Mouse (Mus musculus) hindbrain, postnatal 0 days (tissue): ENCODE data around the gene Lgals4. TPM values are rescaled to one million over a fixed set of nuclear protein-coding genes. Genes with fewer than 3 reads are reported as not detected.

Experiments used
- ATAC-seq: fragments of 200-750 bp; cut with Nextera tagmentation; 2 replicates; pipeline ENCODE4 v1.8.0; 2017; ENCODE audit warnings: mild to moderate bottlenecking, moderate TSS enrichment, moderate library complexity
- DNase-seq: peaks from one replicate; pipeline ENCODE4 v3.0.0-alpha.2; 2015; ENCODE audit warnings: low spot score
- H3K27ac ChIP-seq: fragments of 300-500 bp; sonication (generic); 2 replicates; pipeline ENCODE4 v1.5.1; 2014; ENCODE audit warnings: mild to moderate bottlenecking
- H3K27me3 ChIP-seq: fragments of 300-500 bp; sonication (generic); 2 replicates; pipeline ENCODE4 v1.6.1; 2014; ENCODE audit warnings: low read length, mixed read lengths; ENCODE audit not compliant: insufficient read depth
- H3K36me3 ChIP-seq: fragments of 300-500 bp; sonication (generic); 2 replicates; pipeline ENCODE4 v1.6.1; 2014; ENCODE audit warnings: low read length, mixed read lengths; ENCODE audit not compliant: insufficient read depth
- H3K4me1 ChIP-seq: fragments of 300-500 bp; sonication (generic); 2 replicates; pipeline ENCODE4 v1.6.1; 2014; ENCODE audit warnings: antibody characterized with exemption, low read length, mixed read lengths; ENCODE audit not compliant: insufficient read depth
- H3K4me2 ChIP-seq: fragments of 300-500 bp; sonication (generic); 2 replicates; pipeline ENCODE4 v1.6.1; 2014; ENCODE audit warnings: low read depth, mild to moderate bottlenecking, low read length, moderate library complexity, mixed read lengths
- H3K4me3 ChIP-seq: fragments of 300-500 bp; sonication (generic); 2 replicates; pipeline ENCODE4 v1.5.1; 2014; ENCODE audit warnings: low read length
- H3K9ac ChIP-seq: fragments of 300-500 bp; sonication (generic); replicated peaks from 2 replicates; pipeline ENCODE4 v1.6.1; 2014; ENCODE audit warnings: mild to moderate bottlenecking, low read length, moderate library complexity, mixed read lengths
- H3K9me3 ChIP-seq: fragments of 300-500 bp; sonication (generic); 2 replicates; pipeline ENCODE4 v1.6.1; 2016; ENCODE audit warnings: low read length, mixed read lengths
- CTCF ChIP-seq: IDR thresholded peaks from 2 replicates; pipeline ENCODE4 v1.5.1; 2016; ENCODE audit warnings: antibody characterized with exemption, control low read depth, low read depth
- WGBS: fragments of 180-500 bp; shearing (Covaris S2); extraction: QIAGEN DNeasy Blood & Tissue Kit; methylation state at CpG from one replicate; pipeline ENCODE4 v1.1.7; 2014; 5-methylcytosine and 5-hydroxymethylcytosine counted together
- polyA plus RNA-seq: library from polyadenylated mRNA; unstranded; fragments of >200 nt; fragmentation: Nextera tagmentation; extraction: Ambion mirVana; gene quantifications from 2 replicates; pipeline ENCODE4 v1.2.1, GENCODE M21; 2015
- total RNA-seq: library from RNA; depleted of rRNA; stranded (reverse); fragments of >200 nt; gene quantifications from 2 replicates; pipeline ENCODE4 v1.2.3, GENCODE M21; 2014

The Lgals4 gene
- total and polyA plus RNA-seq, 2 experiments from 2014 or later: 5.8 to 8.4 TPM

GRCm38 (mm10) chr7:28811640-28812275 is 21.9 kb upstream of the Lgals4 start:
- H3K27me3 ChIP-seq: no peaks in the 10 kb centered on the region
- H3K36me3 ChIP-seq: peaks cover 34% of the 10 kb centered on the region
- H3K4me2 ChIP-seq: peak overlapping the region; percentile 77
- H3K4me1 ChIP-seq: peaks cover 16% of the 10 kb centered on the region
- no peak for ATAC-seq
- WGBS: 8% methylated on average over 7 of the region's 7 CpGs
- H3K4me3 ChIP-seq: peak overlapping the region; percentile 76
- peak overlapping the region; percentile 92 for H3K9ac ChIP-seq
- TF ChIP-seq CTCF: no peak
- H3K27ac ChIP-seq: peak overlapping the region; percentile 99; the same call in 1 of the 2 replicates
- H3K9me3 ChIP-seq: no peaks in the 10 kb centered on the region
- no peak for DNase-seq

- ATAC-seq: no peak
- Histone ChIP-seq H3K27ac (no peak overlapping the region), H3K27me3 (no peaks in the 10 kb centered on the region), H3K9me3 (no peaks in the 10 kb centered on the region), H3K4me3 (peak overlapping the region; percentile 76), H3K9ac (peak overlapping the region; percentile 92; the same call in 1 of the 2 replicates), H3K4me1 (peaks cover 16% of the 10 kb centered on the region), H3K36me3 (peaks cover 40% of the 10 kb centered on the region), H3K4me2 (peak overlapping the region; percentile 77)
- TF ChIP-seq CTCF: no peak
- no peak for DNase-seq
- WGBS: 62% methylated on average over 4 of the region's 4 CpGs
These were observed 21.2 kb upstream of the Lgals4 start for GRCm38 (mm10) chr7:28812436-28812835.

GRCm38 (mm10) chr7:28812949-28813348 is 20.7 kb upstream of the Lgals4 start:
- Histone ChIP-seq H3K9me3 (no peaks in the 10 kb centered on the region), H3K27me3 (no peaks in the 10 kb centered on the region), H3K4me3 (no peak overlapping the region), H3K9ac (no peak overlapping the region), H3K27ac (no peak overlapping the region), H3K36me3 (peaks cover 45% of the 10 kb centered on the region), H3K4me1 (peaks cover 12% of the 10 kb centered on the region), H3K4me2 (peak overlapping the region; percentile 77)
- ATAC-seq: no peak
- 76% methylated on average over 5 of the region's 5 CpGs for WGBS
- no peak for DNase-seq
- peak; percentile 42; the same call in 1 of the 2 replicates for TF ChIP-seq CTCF

GRCm38 (mm10) chr7:28814306-28815034 is 19.2 kb upstream of the Lgals4 start:
- H3K9ac ChIP-seq: no peak overlapping the region
- no peak overlapping the region for H3K27ac ChIP-seq
- H3K4me1 ChIP-seq: peaks cover 10% of the 10 kb centered on the region
- no peak overlapping the region for H3K4me2 ChIP-seq
- no peaks in the 10 kb centered on the region for H3K27me3 ChIP-seq
- H3K4me3 ChIP-seq: no peak overlapping the region
- DNase-seq: no peak
- TF ChIP-seq CTCF: no peak
- no peaks in the 10 kb centered on the region for H3K9me3 ChIP-seq
- WGBS: 89% methylated on average over 5 of the region's 5 CpGs
- ATAC-seq: no peak
- H3K36me3 ChIP-seq: peaks cover 52% of the 10 kb centered on the region

GRCm38 (mm10) chr7:28815230-28815629 is 18.4 kb upstream of the Lgals4 start:
- peaks cover 10% of the 10 kb centered on the region for H3K4me1 ChIP-seq
- ATAC-seq: no peak
- DNase-seq: no peak
- H3K27ac ChIP-seq: no peak overlapping the region
- 88% methylated on average over 9 of the region's 9 CpGs for WGBS
- H3K9ac ChIP-seq: no peak overlapping the region
- H3K9me3 ChIP-seq: no peaks in the 10 kb centered on the region
- no peak overlapping the region for H3K4me3 ChIP-seq
- no peak for TF ChIP-seq CTCF
- H3K36me3 ChIP-seq: peaks cover 60% of the 10 kb centered on the region
- no peak overlapping the region for H3K4me2 ChIP-seq
- H3K27me3 ChIP-seq: no peaks in the 10 kb centered on the region

- Histone ChIP-seq H3K27me3 (no peaks in the 10 kb centered on the region), H3K9me3 (no peaks in the 10 kb centered on the region), H3K4me1 (peaks cover 12% of the 10 kb centered on the region), H3K36me3 (peaks cover 68% of the 10 kb centered on the region), H3K9ac (no peak overlapping the region), H3K27ac (no peak overlapping the region), H3K4me3 (no peak overlapping the region), H3K4me2 (no peak overlapping the region)
- 75% methylated on average over 9 of the region's 9 CpGs for WGBS
- no peak for TF ChIP-seq CTCF
- no peak for DNase-seq
- no peak for ATAC-seq
These were observed 17.5 kb upstream of the Lgals4 start for GRCm38 (mm10) chr7:28816201-28816600.

GRCm38 (mm10) chr7:28816920-28817319 is 16.7 kb upstream of the Lgals4 start:
- H3K9me3 ChIP-seq: no peaks in the 10 kb centered on the region
- H3K27me3 ChIP-seq: no peaks in the 10 kb centered on the region
- no peak overlapping the region for H3K9ac ChIP-seq
- WGBS: 86% methylated on average over 10 of the region's 10 CpGs
- H3K36me3 ChIP-seq: peaks cover 74% of the 10 kb centered on the region
- DNase-seq (no peak), ATAC-seq (no peak)
- no peak for TF ChIP-seq CTCF
- no peak overlapping the region for H3K4me3 ChIP-seq
- H3K4me1 ChIP-seq: peaks cover 14% of the 10 kb centered on the region
- H3K27ac ChIP-seq: no peak overlapping the region
- H3K4me2 ChIP-seq: no peak overlapping the region
